Mouse (Mus musculus) lung, postnatal 0 days (tissue): ENCODE measurements at regions not wholly inside any gene's neighbourhood (a gene's known extent, or its start where the extent isn't known, plus 50 kb on each side); places are given as distances from the start of the nearest gene placed in this dataset.

ENCODE experiments used
- CTCF ChIP-seq: IDR thresholded peaks from 2 replicates; pipeline ENCODE4 v1.5.1; 2016; ENCODE audit warnings: antibody characterized with exemption, mild to moderate bottlenecking
- EP300 ChIP-seq: IDR thresholded peaks from 2 replicates; pipeline ENCODE4 v1.6.1; 2016; ENCODE audit warnings: antibody characterized with exemption, mild to moderate bottlenecking, control low read depth

DNA sequence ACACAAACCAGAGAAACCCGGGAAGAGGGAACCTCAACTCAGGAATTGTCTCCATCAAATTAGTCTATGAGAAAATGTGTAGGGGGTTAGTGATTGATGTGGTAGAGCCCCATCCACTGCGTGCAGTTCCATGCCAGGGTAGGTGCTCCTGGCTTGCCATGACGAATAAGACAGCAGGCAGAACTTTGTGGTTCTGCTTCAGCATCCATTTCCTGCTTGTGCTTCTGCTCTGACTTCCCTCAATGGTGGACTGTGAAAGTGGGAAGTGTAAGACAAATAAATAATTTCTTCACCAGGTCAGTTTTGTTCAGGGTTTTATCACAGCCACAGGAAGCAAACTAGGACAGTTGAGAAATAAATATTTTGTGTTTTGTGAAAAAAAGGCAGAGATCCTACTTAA, 150.9 kb upstream of the Pdcd1 start:
- no peak for TF ChIP-seq CTCF
- TF ChIP-seq EP300: no peak
